Mouse (Mus musculus) ES-Bruce4 (cell line): ENCODE measurements around the gene Elovl1.

ENCODE experiments used
- CTCF ChIP-seq: IDR thresholded peaks from one replicate; pipeline ENCODE4 v1.8.1; 2011; ENCODE audit warnings: low read depth, low read length
- EP300 ChIP-seq: IDR thresholded peaks from 2 replicates; pipeline ENCODE4 v1.6.1; 2011; ENCODE audit warnings: low read depth, low read length; ENCODE audit not compliant: insufficient read depth
- POLR2A ChIP-seq: IDR thresholded peaks from one replicate; pipeline ENCODE4 v1.8.1; 2011; ENCODE audit warnings: low read length; ENCODE audit not compliant: insufficient read depth

DNA sequence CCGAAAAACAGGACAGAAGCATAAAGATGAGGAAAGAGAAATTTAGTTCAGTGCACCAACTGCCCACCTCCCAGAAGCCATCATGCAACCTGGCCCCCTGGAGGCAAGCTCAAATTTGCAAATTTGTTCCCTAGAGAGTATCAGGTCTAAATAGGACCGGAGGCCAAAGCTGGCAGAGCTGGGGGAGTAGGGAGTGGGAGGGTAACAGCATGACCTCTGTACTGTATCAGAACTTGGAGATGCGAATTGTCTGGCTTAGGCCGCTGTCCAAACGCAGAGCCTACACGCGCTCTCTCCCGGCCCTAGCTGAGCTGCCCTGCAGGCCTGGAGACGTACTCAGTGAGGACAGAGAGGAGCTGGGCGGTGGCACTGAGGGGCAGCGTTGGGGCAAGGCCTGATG, 37.7 kb upstream of the Elovl1 start:
- TF ChIP-seq POLR2A, result no peak
- no peak for TF ChIP-seq CTCF
- no peak for TF ChIP-seq EP300
